Mouse (Mus musculus) heart, embryonic 14.5 days (tissue): ENCODE measurements around the gene Phgr1. TPM values are rescaled to one million over a fixed set of nuclear protein-coding genes. Genes with fewer than 3 reads are reported as not detected.

ENCODE experiments used
- ATAC-seq: fragments of 200-750 bp; cut with Nextera tagmentation; 2 replicates; pipeline ENCODE4 v1.8.0; 2017; ENCODE audit warnings: low read depth, moderate TSS enrichment; ENCODE audit not compliant: insufficient number of reproducible peaks, insufficient read depth, low FRiP score
- H3K27ac ChIP-seq, 2 experiments: fragments of 200-500 bp in 1 of 2; fragments of 300-500 bp in 1 of 2; sonication (generic) in 1 of 2; replicated peaks in 1 of 2; 2 replicates each; pipeline ENCODE4 v1.5.1; 2012 to 2014; ENCODE audit warnings: low read depth in 2 of 2, low read length in 2 of 2, control low read depth in 1 of 2, mild to moderate bottlenecking in 1 of 2, mixed read lengths in 1 of 2; ENCODE audit not compliant: control insufficient read depth in 1 of 2, insufficient read depth in 1 of 2
- H3K27me3 ChIP-seq: fragments of 300-500 bp; sonication (generic); 2 replicates; pipeline ENCODE4 v1.6.1; 2014; ENCODE audit warnings: mild to moderate bottlenecking, low read length, control low read depth; ENCODE audit not compliant: control insufficient read depth, insufficient read depth
- H3K36me3 ChIP-seq: fragments of 300-500 bp; sonication (generic); 2 replicates; pipeline ENCODE4 v1.6.1; 2014; ENCODE audit warnings: mild to moderate bottlenecking, control low read depth, low read length, mixed read lengths; ENCODE audit not compliant: control insufficient read depth, insufficient read depth
- H3K4me1 ChIP-seq, 2 experiments: fragments of 200-500 bp in 1 of 2; fragments of 300-500 bp in 1 of 2; sonication (generic) in 1 of 2; 2 replicates each; pipeline ENCODE4 v1.6.1; 2012 to 2014; ENCODE audit warnings: low read length in 2 of 2, control low read depth in 1 of 2, mixed read lengths in 1 of 2; ENCODE audit not compliant: control insufficient read depth in 2 of 2, insufficient read depth in 2 of 2
- H3K4me2 ChIP-seq: fragments of 300-500 bp; sonication (generic); 2 replicates; pipeline ENCODE4 v1.6.1; 2014; ENCODE audit warnings: mild to moderate bottlenecking, low read length
- H3K4me3 ChIP-seq, 2 experiments: fragments of 200-500 bp in 1 of 2; fragments of 300-500 bp in 1 of 2; sonication (generic) in 1 of 2; 2 replicates each; pipeline ENCODE4 v1.5.1; 2012 to 2014; ENCODE audit warnings: low read length in 2 of 2, mild to moderate bottlenecking in 2 of 2, control low read depth in 1 of 2, low read depth in 1 of 2, moderate library complexity in 1 of 2; ENCODE audit not compliant: control insufficient read depth in 1 of 2, insufficient read depth in 1 of 2
- H3K9ac ChIP-seq: fragments of 300-500 bp; sonication (generic); 2 replicates; pipeline ENCODE4 v1.6.1; 2014; ENCODE audit warnings: mild to moderate bottlenecking, low read length
- H3K9me3 ChIP-seq: fragments of 300-500 bp; sonication (generic); 2 replicates; pipeline ENCODE4 v1.6.1; 2016; ENCODE audit warnings: low read length, control low read depth; ENCODE audit not compliant: control insufficient read depth
- WGBS: fragments of 180-500 bp; shearing (Covaris S2); extraction: QIAGEN DNeasy Blood & Tissue Kit; methylation state at CpG from one replicate; pipeline ENCODE4 v1.1.7; 2014; 5-methylcytosine and 5-hydroxymethylcytosine counted together
- polyA plus RNA-seq: library from polyadenylated mRNA; unstranded; fragments of >200 nt; fragmentation: Nextera tagmentation; extraction: Ambion mirVana; gene quantifications from 2 replicates; pipeline ENCODE4 v1.2.1, GENCODE M21; 2014

Gene Phgr1
- polyA plus RNA-seq, 1 experiment from 2014 or later = not detected

GRCm38 (mm10) chr2:118824396-118824795 is 51.8 kb downstream of the Phgr1 start:
- no peaks in the 10 kb centered on the region for H3K27me3 ChIP-seq
- no peak overlapping the region for H3K27ac ChIP-seq
- no peak overlapping the region for H3K4me3 ChIP-seq
- no peak overlapping the region for H3K9ac ChIP-seq
- no peak for ATAC-seq
- no peaks in the 10 kb centered on the region for H3K9me3 ChIP-seq
- H3K36me3 ChIP-seq = peaks cover 81% of the 10 kb centered on the region
- 95% methylated on average over 4 of the region's 4 CpGs for WGBS
- H3K4me1 ChIP-seq = no peaks in the 10 kb centered on the region
- H3K4me2 ChIP-seq = no peak overlapping the region

Other genes starting within 250 kb of the Phgr1 start
- 2.1 and 6.3 TPM in 2 replicates for gene Bmf, start 223.1 kb upstream of the Phgr1 start, polyA plus RNA-seq
- 66.8 and 67.1 TPM in 2 replicates for gene Bub1b, start 174.6 kb upstream of the Phgr1 start, polyA plus RNA-seq
- 8.3 and 8.6 TPM in 2 replicates for gene Pak6, start 109.5 kb upstream of the Phgr1 start, polyA plus RNA-seq
- 2.1 and 3.0 TPM in 2 replicates for gene Ankrd63, start 68.8 kb upstream of the Phgr1 start, polyA plus RNA-seq
- 2.0 and 2.6 TPM in 2 replicates for gene Plcb2, start 44.3 kb upstream of the Phgr1 start, polyA plus RNA-seq
- 64.4 and 68.0 TPM in 2 replicates for gene Inafm2, start 27.0 kb upstream of the Phgr1 start, polyA plus RNA-seq
- 1.7 and 2.2 TPM in 2 replicates for gene Ccdc9b, start 10.1 kb upstream of the Phgr1 start, polyA plus RNA-seq
- 0.18 and 0.27 TPM in 2 replicates for gene Disp2, start 7.0 kb downstream of the Phgr1 start, polyA plus RNA-seq
- gene Knstrn, start 41.2 kb downstream of the Phgr1 start, polyA plus RNA-seq = 89.1 and 106 TPM in 2 replicates
- gene Ivd, start 89.2 kb downstream of the Phgr1 start, polyA plus RNA-seq = 70.6 and 75.6 TPM in 2 replicates
- 1.0 and 1.6 TPM in 2 replicates for gene Bahd1, start 127.6 kb downstream of the Phgr1 start, polyA plus RNA-seq
- gene Chst14, start 153.7 kb downstream of the Phgr1 start, polyA plus RNA-seq = 21.3 and 25.7 TPM in 2 replicates